Comparison of ENCODE assay signal across 37 mouse cellular contexts in the genomic region with DNA sequence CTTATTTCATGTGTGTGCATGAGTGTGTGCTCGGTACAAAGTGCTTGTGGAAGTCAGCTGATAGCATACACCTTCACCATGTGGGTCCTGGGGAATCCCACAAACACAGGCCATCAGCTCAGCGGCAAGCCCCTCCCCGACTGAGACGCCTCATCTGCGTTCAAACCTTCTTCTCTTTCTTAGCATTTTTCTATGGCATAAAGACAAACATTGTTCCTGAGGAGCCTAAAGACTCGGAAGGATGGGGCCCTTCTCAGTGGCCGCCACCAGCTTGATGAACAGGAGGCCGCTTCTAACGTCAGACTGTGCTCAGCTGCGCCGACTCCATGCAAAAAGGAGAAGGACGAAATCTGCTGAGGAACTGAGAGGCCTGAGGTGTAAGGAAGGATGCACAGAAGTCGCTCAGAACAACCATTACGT. TPM values are rescaled to one million over a fixed set of nuclear protein-coding genes. Genes with fewer than 3 reads are reported as not detected.
DNase-seq lines count a peak whose midpoint lies in the region; ATAC-seq lines count a peak whose summit lies in the region.
"Had no signal": no experiment of that assay in that cellular context is flagged by ENCODE, and none has a peak within 500 bp of the region (broad histone marks: within the 10 kb centered on the region; RNA-seq: fewer than 3 reads in every experiment).

No protein-coding gene starts in this region.

- no peaks in the 10 kb centered on the region for H3K27me3 ChIP-seq in heart, embryonic 15.5 days
- H3K27me3 ChIP-seq in midbrain, embryonic 11.5 days (ENCODE audit: control insufficient read depth, insufficient read depth, low read length): no peaks in the 10 kb centered on the region
- no peaks in the 10 kb centered on the region for H3K27me3 ChIP-seq in midbrain, embryonic 14.5 days (ENCODE audit: control insufficient read depth, insufficient read depth, low read length)
- no peaks in the 10 kb centered on the region for H3K27me3 ChIP-seq in forebrain, embryonic 13.5 days
- H3K27me3 ChIP-seq: embryonic facial prominence, embryonic 12.5 days; kidney, embryonic 15.5 days; limb, embryonic 13.5 days; megakaryocyte, embryonic 14.5 days; neural tube, embryonic 12.5 days had no signal

- H3K9ac ChIP-seq in heart, embryonic 15.5 days: no peak overlapping the region; the same call in 1 of the 2 replicates
- no peak overlapping the region for H3K9ac ChIP-seq in midbrain, embryonic 11.5 days (ENCODE audit: low read length)
- no peak overlapping the region for H3K9ac ChIP-seq in midbrain, embryonic 14.5 days (replicated peaks; ENCODE audit: low read length)
- H3K9ac ChIP-seq in ES-E14 (ENCODE audit: insufficient read depth, low read depth, low read length, poor library complexity, severe bottlenecking): peak overlapping the region; percentile 20; the same call in 1 of the 2 replicates
- no peak overlapping the region for H3K9ac ChIP-seq in forebrain, embryonic 13.5 days
- H3K9ac ChIP-seq: embryonic facial prominence, embryonic 12.5 days; hindbrain, embryonic 14.5 days; kidney, embryonic 15.5 days; limb, embryonic 13.5 days; neural tube, embryonic 12.5 days had no signal

- H3K36me3 ChIP-seq in heart, embryonic 15.5 days: no peaks in the 10 kb centered on the region
- 0 out of 2 replicates have a peak, but pooled peaks cover 2% of the 10 kb centered on the region for H3K36me3 ChIP-seq in midbrain, embryonic 11.5 days (ENCODE audit: control insufficient read depth, insufficient read depth, low read length)
- 0 out of 2 replicates have a peak, but pooled peaks cover 4% of the 10 kb centered on the region for H3K36me3 ChIP-seq in midbrain, embryonic 14.5 days (ENCODE audit: control insufficient read depth, insufficient read depth, low read length)
- H3K36me3 ChIP-seq in ES-E14 (ENCODE audit: control insufficient read depth, insufficient read depth, low read length, poor library complexity, severe bottlenecking): no peaks in the 10 kb centered on the region; the same call in 1 of the 2 replicates
- H3K36me3 ChIP-seq in forebrain, embryonic 13.5 days (ENCODE audit: poor library complexity, severe bottlenecking): peaks cover 17% of the 10 kb centered on the region

- ATAC-seq in frontal cortex, adult (ENCODE audit: low TSS enrichment): 0 out of 2 replicates have a peak, but pooled peaks have one; percentile 50
- no peak for ATAC-seq in heart, embryonic 15.5 days (replicated peaks; ENCODE audit: insufficient number of reproducible peaks, insufficient read depth, low FRiP score, low read depth)
- ATAC-seq in midbrain, embryonic 11.5 days (ENCODE audit: low FRiP score): no peak
- ATAC-seq in midbrain, embryonic 14.5 days (ENCODE audit: low FRiP score, low TSS enrichment): no peak
- ATAC-seq in forebrain, embryonic 13.5 days: no peak
- ATAC-seq: activated CD4-positive, CD25-positive, alpha-beta regulatory T cell, adult 4 months; forebrain, embryonic 16.5 days; inflammation-experienced regulatory T-cells, adult 6 months; lung, postnatal 0 days; midbrain, embryonic 16.5 days had no signal

- H3K4me2 ChIP-seq in heart, embryonic 15.5 days: no peak overlapping the region
- no peak overlapping the region for H3K4me2 ChIP-seq in midbrain, embryonic 11.5 days
- no peak overlapping the region for H3K4me2 ChIP-seq in midbrain, embryonic 14.5 days (ENCODE audit: low read length)
- H3K4me2 ChIP-seq in forebrain, embryonic 13.5 days: no peak overlapping the region
- H3K4me2 ChIP-seq: embryonic facial prominence, embryonic 12.5 days; hindbrain, embryonic 14.5 days; kidney, embryonic 15.5 days; limb, embryonic 13.5 days; liver, embryonic 11.5 days; neural tube, embryonic 12.5 days had no signal

- H3K27ac ChIP-seq in heart, embryonic 15.5 days: peak overlapping the region; percentile 52; the same call in 1 of the 2 replicates
- H3K27ac ChIP-seq in midbrain, embryonic 11.5 days (ENCODE audit: low read depth, low read length): no peak overlapping the region
- H3K27ac ChIP-seq in midbrain, embryonic 14.5 days (replicated peaks; ENCODE audit: low read depth, low read length): no peak overlapping the region
- no peak overlapping the region for H3K27ac ChIP-seq in ES-E14 (ENCODE audit: insufficient read depth, low read depth, low read length, poor library complexity, severe bottlenecking)
- no peak overlapping the region for H3K27ac ChIP-seq in forebrain, embryonic 13.5 days
- H3K27ac ChIP-seq: embryonic facial prominence, embryonic 12.5 days; hindbrain, embryonic 14.5 days; kidney, embryonic 15.5 days; layer of hippocampus, adult 2 months; left cerebral cortex, adult 2 months; limb, embryonic 13.5 days; neural tube, embryonic 12.5 days had no signal

- no peaks in the 10 kb centered on the region for H3K9me3 ChIP-seq in heart, embryonic 15.5 days (replicated peaks)
- no peaks in the 10 kb centered on the region for H3K9me3 ChIP-seq in midbrain, embryonic 11.5 days (ENCODE audit: control insufficient read depth, low read length)
- H3K9me3 ChIP-seq in midbrain, embryonic 14.5 days (ENCODE audit: control insufficient read depth, low read length): no peaks in the 10 kb centered on the region
- H3K9me3 ChIP-seq in ES-E14 (ENCODE audit: control insufficient read depth, insufficient read depth, low read depth, low read length): no peaks in the 10 kb centered on the region
- no peaks in the 10 kb centered on the region; the same call in 1 of the 2 replicates for H3K9me3 ChIP-seq in forebrain, embryonic 13.5 days (replicated peaks)
- H3K9me3 ChIP-seq: embryonic facial prominence, embryonic 12.5 days; kidney, embryonic 15.5 days; limb, embryonic 13.5 days; megakaryocyte, embryonic 14.5 days; neural tube, embryonic 12.5 days had no signal

- in situ Hi-C loops in ES-E14 (cut with MboI; ENCODE audit: low sequenced_read_pairs in 2 of 2, unreplicated experiment in 2 of 2): no loop called here

- DNase-seq in frontal cortex, postnatal 36 days (ENCODE audit: low spot score in 2 of 2): no peak
- DNase-seq in heart, adult 8-10 months (ENCODE audit: low spot score): no peak
- peak; percentile 77 for DNase-seq in midbrain, embryonic 11.5 days (ENCODE audit: low spot score, missing footprints)
- DNase-seq in midbrain, embryonic 14.5 days: no peak
- DNase-seq in ES-E14 (ENCODE audit: low read depth, low spot score): no peak
- DNase-seq: adrenal gland, adult 2 months; adrenal gland, postnatal 36 days; cerebellum, adult 8-10 months; embryo, embryonic 11 days; gastrocnemius, postnatal 14 days; heart, adult 2 months; heart, postnatal 4 days; kidney, adult 11 months; kidney, postnatal 36 days; lung, adult 18-20 months; lung, postnatal 4 days; right cerebral cortex, adult 18-20 months; spleen, adult 18-20 months; thymus, postnatal 4 days had no signal

- peaks cover 21% of the 10 kb centered on the region for H3K4me1 ChIP-seq in heart, embryonic 15.5 days (replicated peaks)
- no peaks in the 10 kb centered on the region for H3K4me1 ChIP-seq in midbrain, embryonic 11.5 days (ENCODE audit: control insufficient read depth, insufficient read depth, low read length)
- no peaks in the 10 kb centered on the region for H3K4me1 ChIP-seq in midbrain, embryonic 14.5 days (ENCODE audit: control insufficient read depth, insufficient read depth, low read length)
- H3K4me1 ChIP-seq in ES-E14 (ENCODE audit: control insufficient read depth in 2 of 2, insufficient read depth in 2 of 2, low read length in 2 of 2, poor library complexity in 1 of 2): peaks cover 7 to 9% of the 10 kb centered on the region in 2 experiments; a peak in 3 of 4 replicates
- 0 out of 2 replicates have a peak, but pooled peaks cover 12% of the 10 kb centered on the region for H3K4me1 ChIP-seq in forebrain, embryonic 13.5 days
- H3K4me1 ChIP-seq: embryonic facial prominence, embryonic 12.5 days; kidney, embryonic 15.5 days; neural tube, embryonic 12.5 days had no signal

- 74% methylated on average over 14 of the region's 14 CpGs for WGBS in heart, embryonic 15.5 days
- WGBS in midbrain, embryonic 11.5 days: 80% methylated on average over 14 of the region's 14 CpGs
- WGBS in midbrain, embryonic 14.5 days: 67% methylated on average over 14 of the region's 14 CpGs
- WGBS in forebrain, embryonic 13.5 days: 64% methylated on average over 14 of the region's 14 CpGs

- no peak overlapping the region for H3K4me3 ChIP-seq in heart, embryonic 15.5 days
- no peak overlapping the region for H3K4me3 ChIP-seq in midbrain, embryonic 11.5 days (ENCODE audit: low read depth, low read length)
- no peak overlapping the region for H3K4me3 ChIP-seq in midbrain, embryonic 14.5 days (replicated peaks; ENCODE audit: low read depth, low read length)
- H3K4me3 ChIP-seq in ES-E14 (ENCODE audit: insufficient read depth in 1 of 2, low read depth in 1 of 2, low read length in 2 of 2, poor library complexity in 1 of 2, severe bottlenecking in 1 of 2): no peak overlapping the region
- no peak overlapping the region for H3K4me3 ChIP-seq in forebrain, embryonic 13.5 days
- H3K4me3 ChIP-seq: embryonic facial prominence, embryonic 12.5 days; heart, adult 2 months; kidney, embryonic 15.5 days; layer of hippocampus, adult 2 months; left cerebral cortex, adult 2 months; limb, embryonic 13.5 days; megakaryocyte, embryonic 14.5 days; myocyte; neural tube, embryonic 12.5 days had no signal

RNA-seq across cellular contexts. Expression of gene Arl3, which starts 8.9 kb away (rescaled TPM):
- 86.9 and 91.8 TPM in 2 replicates for polyA plus RNA-seq in heart, embryonic 15.5 days (2015; fragmentation: Nextera tagmentation; extraction: Ambion mirVana)
- 10 to 100 TPM; 31.3 to 56.0 (median 43.5) TPM for total RNA-seq in heart, adult 8-10 months (2022)
- polyA plus RNA-seq in midbrain, embryonic 11.5 days (2014; fragmentation: Nextera tagmentation; extraction: Ambion mirVana): 155 and 160 TPM in 2 replicates
- polyA plus RNA-seq in midbrain, embryonic 14.5 days (2014; fragmentation: Nextera tagmentation; extraction: Ambion mirVana): 134 and 200 TPM in 2 replicates
- total RNA-seq in ES-E14 (2012; rRNA removed): 25.7 and 39.7 TPM in 2 replicates
- polyA plus RNA-seq in forebrain, embryonic 13.5 days (2015; fragmentation: Nextera tagmentation; extraction: Ambion mirVana): 233 and 245 TPM in 2 replicates

RNA-seq across cellular contexts. Expression of gene Sfxn2, which starts 9.1 kb away (rescaled TPM):
- polyA plus RNA-seq in heart, embryonic 15.5 days (2015; fragmentation: Nextera tagmentation; extraction: Ambion mirVana): 8.8 and 10.9 TPM in 2 replicates
- total RNA-seq in heart, adult 8-10 months (2022): 1 to 10 TPM; 2.2 to 4.9 (median 2.7) TPM
- polyA plus RNA-seq in midbrain, embryonic 11.5 days (2014; fragmentation: Nextera tagmentation; extraction: Ambion mirVana): 12.1 and 12.7 TPM in 2 replicates
- polyA plus RNA-seq in midbrain, embryonic 14.5 days (2014; fragmentation: Nextera tagmentation; extraction: Ambion mirVana): 7.3 and 10.2 TPM in 2 replicates
- 11.4 TPM in 2 replicates for total RNA-seq in ES-E14 (2012; rRNA removed)
- 12.4 and 13.2 TPM in 2 replicates for polyA plus RNA-seq in forebrain, embryonic 13.5 days (2015; fragmentation: Nextera tagmentation; extraction: Ambion mirVana)

RNA-seq across cellular contexts. Expression of gene Wbp1l, which starts 34.8 kb away (rescaled TPM):
- polyA plus RNA-seq in heart, embryonic 15.5 days (2015; fragmentation: Nextera tagmentation; extraction: Ambion mirVana): 51.6 and 58.6 TPM in 2 replicates
- 10 to 100 TPM; 46.6 to 60.7 (median 56.0) TPM for total RNA-seq in heart, adult 8-10 months (2022)
- polyA plus RNA-seq in midbrain, embryonic 11.5 days (2014; fragmentation: Nextera tagmentation; extraction: Ambion mirVana): 29.0 and 30.3 TPM in 2 replicates
- polyA plus RNA-seq in midbrain, embryonic 14.5 days (2014; fragmentation: Nextera tagmentation; extraction: Ambion mirVana): 27.5 and 33.8 TPM in 2 replicates
- 38.8 and 40.2 TPM in 2 replicates for total RNA-seq in ES-E14 (2012; rRNA removed)
- 33.1 and 36.5 TPM in 2 replicates for polyA plus RNA-seq in forebrain, embryonic 13.5 days (2015; fragmentation: Nextera tagmentation; extraction: Ambion mirVana)
